Mouse (Mus musculus) T-cell, adult 2 months (primary cell): ENCODE measurements around the gene Rab14.

Experiments
- DNase-seq: peaks from one replicate; pipeline ENCODE4 v3.0.0; 2022; ENCODE audit warnings: low spot score

The Rab14 gene

DNA sequence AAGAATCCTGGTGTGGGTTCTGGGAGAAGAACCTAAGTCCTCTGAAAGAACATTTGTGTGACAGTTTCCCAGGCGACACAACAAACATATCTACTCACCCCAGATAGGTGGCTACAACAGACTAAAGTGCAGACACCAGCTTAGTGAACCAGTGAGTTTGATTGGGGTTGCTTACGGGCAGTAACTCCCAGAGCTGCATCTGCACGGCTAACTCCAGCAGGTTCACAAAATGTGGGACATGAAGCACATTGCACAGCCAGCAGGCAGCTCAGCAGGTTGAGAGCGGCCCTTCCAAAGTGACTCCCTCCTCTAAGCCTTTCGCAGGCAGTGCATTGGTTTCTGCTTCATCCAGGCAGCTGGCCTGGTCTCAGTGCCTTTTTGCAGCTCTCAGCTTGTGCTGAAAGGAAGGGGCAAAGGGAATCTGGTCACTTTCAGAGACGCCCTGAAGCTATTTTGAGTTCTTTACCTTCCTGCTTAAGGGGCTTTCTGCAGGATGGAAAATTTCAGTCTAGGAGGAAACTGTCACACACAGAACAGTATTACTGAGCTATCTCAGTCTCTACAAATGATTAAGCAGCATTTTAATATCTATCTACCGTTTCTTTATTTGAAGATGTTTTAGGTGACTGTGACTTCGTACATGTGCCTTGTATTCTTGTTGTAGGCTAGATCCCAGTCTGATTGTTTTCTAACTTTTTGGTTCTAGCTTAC lies 46.9 kb downstream of the Rab14 start:
- DNase-seq, result no peak

DNA sequence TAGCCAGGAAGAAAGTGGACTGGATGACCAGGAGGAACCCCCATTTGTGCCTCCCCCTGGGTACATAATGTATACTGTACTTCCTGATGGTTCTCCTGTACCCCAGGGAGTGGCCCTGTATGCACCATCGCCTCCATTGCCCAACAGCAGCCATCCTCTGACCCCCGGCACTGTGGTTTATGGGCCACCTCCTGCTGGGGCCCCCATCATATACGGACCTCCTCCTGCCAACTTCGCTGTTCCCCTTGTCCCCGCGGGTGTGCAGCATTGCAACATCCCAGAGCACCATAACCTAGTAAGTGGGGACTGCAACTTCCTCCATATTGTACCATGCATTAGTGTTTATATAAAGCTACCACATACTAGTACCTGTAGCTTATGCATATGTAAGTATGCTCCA lies 47.7 kb downstream of the Rab14 start:
- no peak for DNase-seq

DNA sequence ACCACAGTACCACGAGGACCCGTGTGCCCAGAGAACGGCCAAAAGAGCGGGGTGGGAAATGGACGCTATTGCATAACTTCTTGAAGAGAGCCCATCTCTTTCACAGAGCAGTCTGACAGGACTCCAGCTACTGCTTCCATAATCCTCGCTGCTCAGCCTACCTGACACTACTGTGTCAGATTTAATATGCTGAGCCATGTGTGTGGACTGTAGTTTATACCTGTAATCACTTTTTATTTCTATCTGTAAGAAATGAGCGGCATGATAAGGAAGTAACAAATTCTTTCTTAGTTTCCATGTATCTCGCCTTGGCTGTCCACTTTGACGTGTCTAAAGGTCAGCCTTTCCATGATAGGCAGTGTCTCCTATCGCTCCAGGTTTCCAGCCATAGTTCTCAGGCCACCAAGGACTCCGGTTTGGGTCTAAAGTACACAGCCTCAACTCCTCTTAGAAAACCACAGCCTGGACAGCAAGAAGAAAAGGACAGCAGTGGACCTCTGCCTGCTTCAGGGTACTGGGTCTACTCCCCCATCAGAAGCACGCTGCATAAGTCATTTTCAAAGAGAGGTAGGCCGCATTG lies 49.5 kb downstream of the Rab14 start:
- no peak for DNase-seq

DNA sequence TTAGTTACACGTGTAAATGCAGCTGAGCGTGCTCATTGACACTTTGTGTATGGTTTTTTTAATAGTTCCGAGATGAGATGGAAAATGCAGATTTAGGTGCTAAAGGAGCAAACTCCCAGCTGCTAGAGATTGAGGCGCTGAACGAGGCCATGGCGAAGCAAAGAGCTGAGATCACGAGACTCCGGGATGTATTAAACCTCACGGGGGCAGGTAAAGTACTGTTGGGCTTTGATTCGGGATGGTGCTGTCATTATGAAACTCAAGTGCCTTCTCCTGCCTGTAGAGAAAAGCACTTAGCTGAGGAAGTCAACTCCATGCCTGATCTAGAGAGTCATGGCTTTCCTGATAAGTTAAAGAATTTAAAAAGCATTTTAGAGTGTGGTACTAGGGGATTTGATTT lies 52.1 kb downstream of the Rab14 start:
- no peak for DNase-seq

DNA sequence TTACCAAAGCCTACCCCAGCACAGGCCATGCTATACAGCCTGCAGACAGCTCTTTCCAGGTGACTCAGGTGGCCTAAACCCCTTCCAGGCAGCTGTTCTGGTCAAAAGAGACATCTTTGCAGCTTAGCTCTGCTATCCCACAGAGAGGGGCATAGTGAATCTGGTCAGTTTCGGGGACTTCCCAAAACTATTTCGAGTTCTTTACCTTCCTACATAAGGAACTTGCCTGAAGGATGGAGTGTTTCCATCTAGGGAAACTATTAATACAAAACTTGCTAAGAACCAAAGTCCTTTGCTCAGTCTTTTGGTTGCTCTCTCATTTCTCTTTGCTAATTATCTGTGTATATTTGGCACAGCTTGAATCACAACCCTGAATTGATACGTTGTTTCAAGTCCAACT lies 59.2 kb downstream of the Rab14 start:
- DNase-seq, result no peak

DNA sequence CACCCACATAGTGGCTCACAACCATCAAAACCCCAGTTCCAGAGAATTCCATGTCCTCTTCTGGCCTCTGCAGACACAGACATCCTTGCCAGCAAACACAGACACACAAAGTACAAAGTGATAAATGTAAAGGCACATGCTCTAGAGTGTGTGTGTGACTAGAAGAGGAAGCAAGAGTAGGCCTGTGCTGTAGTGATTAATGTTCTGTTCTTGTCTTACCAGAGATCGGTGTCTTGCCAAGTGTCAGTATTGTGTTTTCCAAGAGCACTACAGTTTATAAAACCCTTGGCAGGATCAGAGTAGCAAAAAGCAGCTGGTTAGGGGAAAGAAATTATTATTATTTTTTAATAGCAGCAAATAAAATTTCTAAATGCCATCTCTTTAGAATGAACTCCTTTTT lies 62.3 kb downstream of the Rab14 start:
- DNase-seq, result no peak

DNA sequence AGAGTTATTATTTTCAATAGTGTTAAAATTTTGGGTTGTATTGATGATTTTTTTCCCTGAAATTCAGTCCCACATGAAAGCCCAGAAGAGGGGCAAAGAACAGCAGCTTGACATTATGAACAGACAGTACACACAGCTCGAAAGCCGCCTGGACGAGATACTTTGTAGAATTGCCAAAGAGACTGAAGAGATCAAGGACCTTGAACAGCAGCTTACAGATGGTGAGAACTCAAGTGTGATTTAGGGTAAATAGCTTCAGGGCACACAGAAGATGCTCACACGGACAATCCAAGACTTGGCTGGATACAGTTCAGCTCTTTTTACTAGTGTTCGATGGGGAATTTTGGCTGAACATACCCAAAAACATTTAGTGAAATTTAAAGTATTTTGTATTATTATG lies 67.0 kb downstream of the Rab14 start:
- no peak for DNase-seq

DNA sequence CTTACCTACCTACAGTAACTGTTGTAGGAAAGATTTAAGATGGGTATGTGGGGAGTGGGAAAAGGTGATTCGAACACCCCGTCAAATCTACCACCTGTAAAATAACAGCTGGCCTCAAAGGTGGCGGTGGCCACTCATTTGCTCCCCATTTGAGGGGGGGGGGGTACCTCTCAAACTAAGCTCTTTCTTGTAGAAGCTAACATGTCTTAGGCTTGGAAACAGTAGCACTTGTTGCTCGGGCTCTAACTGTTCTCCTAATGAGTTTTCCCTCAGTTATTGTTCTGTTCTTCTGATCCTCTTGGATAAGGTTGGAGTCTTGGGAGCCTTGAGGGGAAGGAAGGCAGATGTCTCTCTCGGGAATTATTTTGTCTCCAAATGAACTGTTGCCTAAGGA lies 68.3 kb downstream of the Rab14 start:
- DNase-seq, result no peak

DNA sequence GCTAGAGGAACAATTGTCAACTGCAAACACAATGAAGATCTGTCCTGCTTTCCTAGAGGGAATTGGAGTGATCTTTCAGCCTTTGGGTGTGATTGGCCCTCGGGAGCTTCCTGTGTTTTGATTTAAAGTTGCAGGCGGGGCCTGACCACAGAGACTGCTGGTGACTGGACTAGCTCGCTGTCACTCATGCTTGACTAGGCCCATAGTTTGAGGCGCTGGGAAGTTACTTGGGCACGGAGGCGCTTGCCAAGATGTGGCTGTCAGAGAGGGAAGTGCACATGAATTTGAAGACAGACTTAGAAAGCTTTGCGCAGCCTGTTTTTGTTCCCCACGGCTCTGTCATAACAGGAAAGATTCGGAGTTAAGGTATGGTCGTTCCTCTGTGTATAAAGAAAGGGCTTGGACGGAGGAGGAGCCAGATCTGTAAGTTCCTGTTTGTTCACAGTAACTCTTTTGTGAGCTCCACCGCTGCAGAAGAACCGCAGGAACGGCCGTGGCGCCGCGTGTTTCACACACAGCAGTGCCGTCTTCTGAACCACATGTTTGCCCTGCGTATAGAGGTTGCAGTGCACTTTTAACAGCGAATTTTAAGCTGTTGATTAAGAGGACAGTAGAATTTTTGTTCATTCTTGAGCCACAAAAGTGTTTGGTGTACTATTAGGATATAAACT lies 68.8 kb downstream of the Rab14 start:
- peak; percentile 92 for DNase-seq

DNA sequence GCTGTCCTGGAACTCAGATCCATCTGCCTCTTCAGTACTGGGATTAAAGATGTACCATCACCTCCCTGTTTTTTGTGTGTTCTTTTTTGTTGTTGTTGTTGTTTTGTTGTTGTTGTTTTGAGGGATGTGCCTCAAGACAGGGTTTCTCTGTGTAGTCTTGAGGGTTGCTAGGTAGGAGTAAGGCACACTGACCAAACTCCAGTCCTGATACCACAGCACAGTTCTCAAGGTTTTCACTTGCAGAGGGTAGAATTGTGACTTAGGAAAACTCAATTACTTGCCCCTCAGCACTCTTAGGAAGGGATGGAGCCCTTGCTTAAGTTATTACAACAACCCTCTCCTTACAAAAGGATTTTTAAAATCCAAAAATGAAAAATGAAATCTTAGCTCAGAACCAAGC lies 69.4 kb downstream of the Rab14 start:
- no peak for DNase-seq
